Mouse (Mus musculus): ENCODE measurements around the gene Gabpb2.

DNA sequence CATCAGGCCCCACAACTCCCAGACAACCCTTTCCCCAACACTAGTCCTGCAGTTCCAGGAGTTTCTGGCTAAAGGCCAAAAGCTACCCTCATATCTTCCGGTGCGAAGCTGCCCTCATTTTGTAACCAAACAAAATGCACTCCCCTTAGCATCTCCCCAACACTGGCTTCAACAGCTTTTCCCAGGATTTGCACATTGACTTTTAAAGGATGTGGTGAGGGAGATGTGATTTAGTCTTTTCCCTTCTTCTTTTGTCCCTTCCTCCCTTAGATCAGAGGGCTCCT is 55.4 kb downstream of the Gabpb2 start:
- no peak for TF ChIP-seq CTCF (IDR thresholded peaks at IDR 0.05)
- no peak for TF ChIP-seq EP300 (IDR thresholded peaks at IDR 0.05)

Measured in lung, postnatal 0 days (tissue).